Mouse (Mus musculus) megakaryocyte, embryonic 14.5 days (primary cell): ENCODE results near the gene Car5b.

ENCODE experiments used
- FLI1 ChIP-seq: IDR thresholded peaks from 2 replicates; pipeline ENCODE4 v1.6.1; 2012; ENCODE audit warnings: low read length, inconsistent platforms, mixed read lengths
- GATA1 ChIP-seq: IDR thresholded peaks from 3 replicates; pipeline ENCODE4 v1.6.1; 2012; ENCODE audit warnings: mixed read lengths, low read length, inconsistent platforms, borderline replicate concordance

DNA sequence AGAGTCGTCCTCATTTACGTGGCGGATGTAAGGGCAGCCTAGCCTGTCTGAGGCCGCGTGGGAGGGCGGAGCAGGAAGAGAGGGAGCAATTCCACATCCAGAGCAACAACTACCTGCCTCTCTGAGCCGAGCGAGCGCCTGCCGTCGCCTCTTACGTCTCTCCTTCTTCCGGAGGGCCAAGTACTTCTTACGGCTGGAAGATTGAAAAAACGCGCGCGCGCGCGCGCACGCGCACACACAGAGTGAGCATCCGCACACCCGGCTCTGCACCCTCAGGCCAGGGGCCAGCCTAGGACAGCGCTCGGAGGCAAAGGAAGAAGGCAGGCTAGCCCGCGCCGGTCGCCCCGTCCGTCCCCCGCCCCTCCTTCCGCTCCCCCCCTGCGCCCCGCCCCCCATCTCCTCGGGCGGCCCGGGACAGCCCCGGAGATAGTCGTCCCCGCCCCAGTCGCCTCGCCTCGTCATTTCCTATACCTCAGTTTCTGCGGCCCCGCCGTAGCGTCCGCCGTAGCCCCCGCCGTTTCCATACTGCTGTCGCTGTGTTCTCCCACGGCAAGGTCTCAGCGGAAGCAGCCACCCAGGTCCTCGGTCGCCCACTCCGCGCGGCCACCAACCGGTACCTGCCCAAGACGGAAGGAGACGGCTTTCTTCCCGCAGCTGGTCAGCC lies 69.9 kb downstream of the Car5b start:
- no peak for TF ChIP-seq GATA1
- TF ChIP-seq FLI1 = no peak
